Mouse (Mus musculus) liver, embryonic 14.5 days (tissue): ENCODE results near the gene Fez1.

Experiments
- CTCF ChIP-seq: IDR thresholded peaks from 2 replicates; pipeline ENCODE4 v1.5.1; 2016; ENCODE audit warnings: antibody characterized with exemption, low read depth, control low read depth
- EP300 ChIP-seq: IDR thresholded peaks from 2 replicates; pipeline ENCODE4 v1.6.1; 2016; ENCODE audit warnings: antibody characterized with exemption, low read depth

DNA sequence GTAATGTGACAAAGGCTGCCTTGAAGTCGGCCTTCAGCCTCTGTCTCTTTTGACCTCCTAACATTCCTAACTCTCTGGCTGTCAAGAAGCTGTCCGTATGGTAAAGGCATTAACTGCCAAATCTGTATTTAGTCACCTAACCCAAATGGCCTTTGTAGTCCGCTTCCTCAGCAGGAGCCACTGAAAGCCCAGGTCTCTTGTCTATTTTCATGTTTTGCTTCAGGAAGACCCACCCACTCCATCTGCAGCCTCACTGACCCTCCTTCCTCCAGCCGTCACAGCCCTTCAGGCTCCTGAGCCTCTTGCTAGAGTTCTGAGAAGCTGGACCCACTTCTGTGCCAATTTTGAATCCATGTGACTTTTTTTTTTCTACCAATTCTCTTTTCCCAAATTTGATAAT is 2.8 kb upstream of the Fez1 start:
- TF ChIP-seq EP300 (no peak), CTCF (no peak)
